Mouse (Mus musculus) bone marrow macrophage, adult 2 months (primary cell): ENCODE measurements around the gene Gm20388. TPM values are rescaled to one million over a fixed set of nuclear protein-coding genes. Genes with fewer than 3 reads are reported as not detected.

Experiments used
- H3K27ac ChIP-seq: 2 replicates; pipeline ENCODE4 v1.5.1; 2012; ENCODE audit warnings: low read depth, low read length; ENCODE audit not compliant: insufficient read depth
- H3K4me1 ChIP-seq: 2 replicates; pipeline ENCODE4 v1.6.1; 2012; ENCODE audit warnings: low read length; ENCODE audit not compliant: control insufficient read depth, insufficient read depth
- H3K4me3 ChIP-seq: 2 replicates; pipeline ENCODE4 v1.5.1; 2012; ENCODE audit warnings: mild to moderate bottlenecking, low read length, moderate library complexity; ENCODE audit not compliant: insufficient read depth
- CTCF ChIP-seq: IDR thresholded peaks from 2 replicates; pipeline ENCODE4 v1.5.1; 2012; ENCODE audit warnings: low read depth, mild to moderate bottlenecking, low read length, moderate library complexity
- POLR2A ChIP-seq: IDR thresholded peaks from 2 replicates; pipeline ENCODE4 v1.6.1; 2012; ENCODE audit warnings: mild to moderate bottlenecking, low read depth, low read length, borderline replicate concordance
- polyA plus RNA-seq: library from polyadenylated mRNA; stranded (reverse); fragments of >200 nt; gene quantifications from 2 replicates; pipeline ENCODE4 v1.2.4, GENCODE M21; 2012; ENCODE audit not compliant: missing spikeins, insufficient read depth, insufficient read length

Gm20388 gene
- polyA plus RNA-seq, 1 experiment, result 32.7 TPM

DNA sequence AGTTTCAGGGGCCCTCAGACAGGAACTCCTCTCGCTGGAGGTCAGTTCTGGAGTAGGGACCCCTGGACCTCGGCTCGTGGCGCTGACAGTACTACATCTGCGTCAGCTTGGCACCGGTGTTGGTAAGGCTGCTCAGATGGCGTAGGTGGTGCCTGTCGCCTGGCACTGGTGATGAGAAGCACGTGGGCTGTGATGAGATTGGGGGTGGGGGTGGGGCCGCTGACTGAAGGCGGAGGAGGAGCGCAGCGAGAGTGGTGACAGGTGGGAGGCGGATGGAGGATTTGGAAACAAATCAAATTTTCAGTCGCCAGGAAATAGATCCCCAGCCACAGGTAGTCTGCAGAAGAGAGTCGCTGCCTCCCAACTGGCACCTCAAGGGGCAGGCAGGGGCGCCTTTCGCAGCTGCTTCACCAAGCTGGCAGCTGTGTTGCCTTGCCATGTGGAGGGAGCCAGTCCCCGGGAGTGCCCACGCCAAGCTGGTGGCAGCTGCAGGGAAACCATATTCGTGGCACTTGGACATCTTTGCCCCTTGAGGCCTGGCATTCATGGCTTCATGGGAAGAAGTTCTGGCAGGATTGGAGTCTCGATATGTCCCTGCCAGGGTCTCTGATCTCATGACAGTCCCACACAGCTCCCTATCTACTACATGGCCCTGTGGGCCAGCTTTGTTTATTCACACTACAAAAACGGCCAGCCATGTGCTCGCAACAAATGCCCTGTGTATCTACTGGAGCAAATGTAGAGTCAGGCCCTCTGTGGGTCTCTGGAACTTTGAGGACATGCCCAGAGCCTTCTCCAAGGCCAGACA, 2858.8 kb downstream of the Gm20388 start:
- H3K4me3 ChIP-seq, result no peak overlapping the region
- no peaks in the 10 kb centered on the region for H3K4me1 ChIP-seq
- TF ChIP-seq POLR2A (no peak), CTCF (no peak)
- H3K27ac ChIP-seq, result no peak overlapping the region

DNA sequence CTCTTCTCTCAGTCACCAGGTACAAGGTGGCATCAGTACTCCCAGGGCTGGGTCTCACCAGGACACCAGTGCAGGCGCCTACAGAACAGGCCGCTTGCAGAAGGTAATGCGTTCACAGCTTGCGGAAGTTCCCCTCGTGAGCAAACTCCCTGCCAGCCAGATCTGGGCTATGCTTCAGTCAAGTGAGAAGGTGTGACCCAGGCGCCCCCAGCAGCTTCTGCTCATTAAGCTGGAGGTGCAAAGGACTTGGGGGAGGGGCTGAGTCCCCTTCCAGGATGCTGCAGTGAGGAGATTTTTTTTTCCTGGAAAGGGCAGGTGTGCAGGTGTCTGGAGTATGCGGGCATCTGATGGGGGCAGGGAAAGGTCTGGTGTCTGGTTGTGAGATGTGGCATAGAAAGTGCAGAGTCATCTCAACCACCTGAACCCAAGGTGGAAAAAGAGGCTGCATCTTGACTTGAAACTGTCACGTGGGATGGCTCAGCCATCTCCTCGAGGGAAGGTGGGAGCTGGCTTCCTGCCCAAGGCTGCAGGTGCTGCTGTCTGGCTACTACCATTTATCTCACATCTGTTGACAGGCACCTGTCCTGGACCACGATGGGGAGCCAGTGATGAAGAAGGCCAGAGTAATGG, 2861.9 kb downstream of the Gm20388 start:
- TF ChIP-seq POLR2A (no peak), CTCF (no peak)
- Histone ChIP-seq H3K27ac (no peak overlapping the region), H3K4me3 (no peak overlapping the region), H3K4me1 (peaks cover 3% of the 10 kb centered on the region)

DNA sequence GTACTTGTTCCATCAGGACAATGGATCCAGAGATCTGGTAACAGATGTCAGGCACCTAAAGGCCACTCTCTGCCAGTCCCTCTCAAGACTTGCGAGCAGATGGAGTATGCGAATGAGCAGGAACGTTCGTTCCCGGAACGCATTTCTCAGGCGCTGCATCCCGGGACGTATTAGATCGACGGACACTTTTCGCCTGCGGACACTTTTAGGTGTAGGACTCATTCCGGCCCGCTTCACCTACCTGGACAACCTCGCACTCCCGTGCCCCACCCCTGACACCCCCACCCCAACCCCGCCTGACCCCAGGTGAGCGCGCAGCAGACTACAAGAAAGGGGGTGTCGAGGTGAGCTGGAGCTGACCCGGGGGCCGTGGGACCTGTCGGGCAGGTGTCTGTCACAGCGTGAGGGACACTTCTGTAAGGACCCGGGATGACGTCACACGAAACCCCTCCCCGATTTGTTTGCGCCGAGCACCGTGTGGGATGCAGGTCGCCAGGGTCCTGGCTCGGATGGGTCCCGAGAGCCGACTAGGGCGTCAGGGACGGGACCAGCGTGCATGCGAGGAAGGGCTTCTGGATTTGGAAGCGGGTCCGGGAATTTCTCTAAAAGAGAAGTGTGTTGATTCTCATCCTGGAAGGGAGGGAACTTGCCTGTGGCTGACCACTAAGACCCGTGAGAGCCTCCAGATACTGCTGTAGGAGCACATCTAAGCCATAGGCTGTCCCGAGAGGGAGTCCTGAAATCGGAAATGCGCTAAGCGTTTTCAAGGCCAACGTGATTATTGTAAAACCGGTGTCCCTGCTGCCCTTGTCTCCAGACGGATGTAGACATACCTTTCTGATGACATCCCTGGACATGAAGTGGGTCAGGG, 2864.9 kb downstream of the Gm20388 start, which contains the start of gene Acsf3:
TSS of gene Acsf3 (plus strand) at position 202 of the 871 bp plus-strand sequence.
- H3K4me3 ChIP-seq, result peak within 1 kb of the TSS; percentile 75
- H3K27ac ChIP-seq, result no peak within 1 kb of the TSS
- H3K4me1 ChIP-seq, result peaks cover 3% of the 10 kb centered on the region
- TF ChIP-seq POLR2A, result no peak
- no peak for TF ChIP-seq CTCF

DNA sequence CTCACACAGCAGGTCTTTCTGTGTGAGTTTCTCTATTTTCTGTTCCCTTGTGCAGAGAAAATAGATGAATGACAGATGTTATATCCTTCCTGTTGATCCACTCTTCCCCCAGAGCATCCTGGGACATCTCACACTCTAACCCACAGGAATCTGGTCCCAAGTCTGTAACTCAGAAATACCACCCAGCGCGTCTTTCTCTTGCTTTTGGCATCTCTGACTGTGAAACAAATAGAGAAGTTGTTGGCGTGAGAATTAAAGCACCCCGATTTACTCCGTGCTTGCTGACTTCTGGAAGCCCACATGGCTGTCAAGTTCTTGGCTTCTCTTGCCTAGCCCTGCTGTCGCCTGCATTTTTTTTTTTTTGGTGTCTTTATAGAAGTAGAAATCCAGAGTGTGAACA, 2867.1 kb downstream of the Gm20388 start:
- H3K4me1 ChIP-seq, result peaks cover 3% of the 10 kb centered on the region
- H3K27ac ChIP-seq, result no peak overlapping the region
- no peak overlapping the region for H3K4me3 ChIP-seq
- TF ChIP-seq CTCF, result no peak
- no peak for TF ChIP-seq POLR2A

DNA sequence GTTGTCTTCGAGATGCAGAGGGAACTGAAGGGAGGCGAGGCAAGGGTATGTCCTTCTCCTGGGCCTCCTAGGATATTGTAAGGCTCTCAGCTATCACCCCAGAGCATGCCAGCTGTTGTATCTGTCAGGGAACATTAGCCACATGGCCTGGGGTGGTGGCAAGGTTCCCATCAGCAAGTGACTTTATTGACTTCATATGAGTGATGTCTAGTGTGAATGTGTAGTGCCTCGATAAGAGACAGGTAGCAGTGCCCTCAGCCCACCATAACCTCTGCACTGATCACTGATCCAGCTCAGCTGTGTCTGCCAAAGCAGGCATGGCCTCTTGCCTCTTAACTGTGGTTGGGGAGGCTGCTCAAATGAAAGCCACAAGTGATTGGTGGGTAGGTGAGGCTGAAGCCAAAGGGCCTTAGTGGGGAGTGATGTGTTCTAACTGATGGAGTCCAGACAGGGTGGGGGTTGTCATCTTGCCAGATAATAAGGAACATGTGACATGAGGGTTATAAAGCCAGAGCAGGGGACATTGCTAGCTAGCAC, 2868.1 kb downstream of the Gm20388 start:
- no peak overlapping the region for H3K4me3 ChIP-seq
- no peak for TF ChIP-seq CTCF
- no peak for TF ChIP-seq POLR2A
- H3K4me1 ChIP-seq, result peaks cover 3% of the 10 kb centered on the region
- H3K27ac ChIP-seq, result no peak overlapping the region

DNA sequence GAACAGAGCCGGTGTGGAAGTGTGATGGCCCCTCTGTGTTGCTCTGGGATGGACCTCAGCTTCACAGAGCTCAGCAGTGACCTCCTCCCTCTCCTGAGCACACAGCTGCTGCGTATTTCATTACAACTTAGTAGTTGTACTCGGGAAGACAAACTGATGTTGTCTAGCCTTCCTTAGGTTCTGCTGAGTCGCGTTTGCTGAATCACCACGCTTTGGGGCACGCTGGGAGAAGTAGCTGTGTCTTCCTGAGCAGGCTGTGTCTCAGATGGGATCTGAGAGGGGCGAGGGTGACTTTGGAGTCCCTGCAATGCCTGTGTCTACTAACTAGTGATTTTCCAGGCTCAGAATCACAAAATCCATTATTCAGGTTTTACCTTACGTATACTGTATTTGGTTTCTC, 2868.6 kb downstream of the Gm20388 start:
- no peak for TF ChIP-seq POLR2A
- TF ChIP-seq CTCF, result no peak
- no peak overlapping the region for H3K4me3 ChIP-seq
- peaks cover 3% of the 10 kb centered on the region for H3K4me1 ChIP-seq
- H3K27ac ChIP-seq, result no peak overlapping the region

DNA sequence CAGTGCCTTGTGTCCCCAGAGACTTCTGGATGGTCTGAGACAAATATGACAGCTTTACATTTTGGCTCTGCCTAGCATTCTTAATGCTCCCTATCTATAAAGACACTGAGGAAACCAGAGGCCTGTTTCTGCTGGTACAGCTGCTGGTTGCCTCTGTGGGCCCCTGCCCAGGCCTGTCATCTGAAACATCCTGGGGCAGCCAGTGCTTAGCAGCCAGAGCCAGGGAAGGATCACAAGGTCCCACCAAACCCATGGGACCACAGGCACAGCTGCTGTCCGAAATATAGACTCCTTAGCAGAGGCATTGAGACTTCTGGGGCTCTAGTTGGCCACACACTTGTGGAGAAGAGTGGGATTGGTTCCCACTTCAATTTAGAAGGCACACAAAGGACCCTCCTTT, 2874.1 kb downstream of the Gm20388 start:
- H3K27ac ChIP-seq, result no peak overlapping the region
- H3K4me3 ChIP-seq, result no peak overlapping the region
- TF ChIP-seq CTCF (no peak), POLR2A (no peak)
- no peaks in the 10 kb centered on the region for H3K4me1 ChIP-seq

DNA sequence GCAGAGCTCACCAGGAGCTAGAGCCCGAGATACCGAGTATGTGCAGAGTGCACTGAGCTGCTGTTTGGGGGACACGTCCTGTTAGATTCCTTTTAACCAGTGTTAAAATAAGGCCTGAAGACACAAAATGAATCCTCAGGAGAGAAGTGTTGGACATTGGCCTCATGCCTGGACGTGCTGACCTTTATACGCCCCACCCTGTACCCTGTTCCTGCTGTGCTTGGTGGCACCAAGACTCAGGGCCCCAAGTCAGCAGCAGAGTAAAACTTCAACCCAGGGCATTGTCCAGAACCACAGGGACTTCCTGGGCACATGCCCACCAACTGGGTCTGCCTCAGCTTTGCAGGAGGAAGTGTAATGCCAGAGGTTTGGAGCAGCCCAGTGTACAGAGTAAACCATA, 2879.2 kb downstream of the Gm20388 start:
- TF ChIP-seq POLR2A (no peak), CTCF (no peak)
- no peaks in the 10 kb centered on the region for H3K4me1 ChIP-seq
- H3K27ac ChIP-seq, result no peak overlapping the region
- H3K4me3 ChIP-seq, result no peak overlapping the region

DNA sequence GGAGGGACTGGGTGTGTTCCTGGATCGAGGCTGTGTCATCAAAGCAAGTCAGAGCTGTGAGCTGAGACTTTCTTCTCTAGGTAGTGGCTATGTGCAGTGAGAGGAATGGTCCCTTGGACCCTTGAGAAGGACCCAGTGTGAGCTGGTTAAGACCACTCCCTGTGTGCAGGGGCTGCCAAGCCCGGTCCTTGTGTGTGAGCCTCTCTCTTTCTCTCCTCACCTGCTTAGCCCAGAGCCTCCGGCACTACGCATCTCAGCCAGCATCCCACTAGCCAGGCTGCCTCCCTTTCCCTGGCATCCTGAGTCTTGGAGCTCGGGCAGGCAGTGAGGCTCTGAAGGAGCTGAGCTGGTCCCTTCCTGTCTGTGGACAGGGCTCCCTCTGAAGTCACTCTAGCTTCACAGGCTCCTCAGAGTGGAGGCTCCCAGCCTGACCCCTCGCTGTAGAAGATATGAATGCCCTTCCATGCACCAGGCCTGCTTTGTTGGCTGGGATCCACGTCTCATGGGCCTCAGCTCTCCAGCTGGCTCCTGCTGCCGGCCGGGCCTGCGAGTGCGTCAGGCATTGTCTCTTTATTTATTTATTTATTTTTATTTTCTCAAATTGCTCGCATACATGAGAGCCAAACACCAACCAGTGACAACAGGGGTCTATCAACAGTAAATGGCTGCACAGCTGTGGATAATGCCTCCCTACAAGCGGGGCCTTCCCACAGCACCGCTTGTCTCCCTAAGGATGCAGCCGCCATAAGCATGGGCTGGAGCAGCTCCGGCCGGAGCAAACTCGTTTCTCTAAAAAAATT, 2882.9 kb downstream of the Gm20388 start:
- TF ChIP-seq CTCF (no peak), POLR2A (no peak)
- Histone ChIP-seq H3K4me3 (no peak overlapping the region), H3K4me1 (no peaks in the 10 kb centered on the region), H3K27ac (no peak overlapping the region)
